Mouse (Mus musculus) CH12.LX (cell line): ENCODE results near the gene Urad.

Experiments
- EP300 ChIP-seq: IDR thresholded peaks from 2 replicates; pipeline ENCODE4 v1.6.1; 2011; ENCODE audit warnings: low read length, improper control_type of control experiment
- MAZ ChIP-seq: IDR thresholded peaks from 2 replicates; pipeline ENCODE4 v1.6.1; 2012; ENCODE audit warnings: low read depth, mild to moderate bottlenecking, inconsistent platforms, low read length, improper control_type of control experiment, moderate library complexity

GRCm38 (mm10) chr5:147365995-147366765, 43.9 kb upstream of the Urad start:
- TF ChIP-seq EP300, result peak; percentile 20; the same call in 1 of the 2 replicates
- TF ChIP-seq MAZ, result no peak
